Mouse (Mus musculus) liver, embryonic 15.5 days (tissue): ENCODE measurements around the gene Il16. TPM values are rescaled to one million over a fixed set of nuclear protein-coding genes. Genes with fewer than 3 reads are reported as not detected.

Experiments
- ATAC-seq: fragments of 200-750 bp; cut with Nextera tagmentation; 2 replicates; pipeline ENCODE4 v1.8.0; 2017; ENCODE audit warnings: moderate number of reproducible peaks, mild to moderate bottlenecking, moderate library complexity; ENCODE audit not compliant: insufficient read depth
- H3K27ac ChIP-seq: fragments of 300-500 bp; sonication (generic); replicated peaks from 2 replicates; pipeline ENCODE4 v1.5.1; 2015; ENCODE audit warnings: mild to moderate bottlenecking, inconsistent platforms
- H3K27me3 ChIP-seq: fragments of 300-500 bp; sonication (generic); 2 replicates; pipeline ENCODE4 v1.6.1; 2015; ENCODE audit warnings: mild to moderate bottlenecking, inconsistent platforms
- H3K36me3 ChIP-seq: fragments of 300-500 bp; sonication (generic); replicated peaks from 2 replicates; pipeline ENCODE4 v1.6.1; 2015; ENCODE audit warnings: moderate library complexity, mild to moderate bottlenecking, inconsistent platforms
- H3K4me1 ChIP-seq: fragments of 300-500 bp; sonication (generic); replicated peaks from 2 replicates; pipeline ENCODE4 v1.6.1; 2015; ENCODE audit warnings: inconsistent platforms
- H3K4me2 ChIP-seq: fragments of 300-500 bp; sonication (generic); 2 replicates; pipeline ENCODE4 v1.6.1; 2015; ENCODE audit warnings: moderate library complexity, mild to moderate bottlenecking, inconsistent platforms
- H3K4me3 ChIP-seq: fragments of 300-500 bp; sonication (generic); replicated peaks from 2 replicates; pipeline ENCODE4 v1.5.1; 2015; ENCODE audit warnings: mild to moderate bottlenecking, inconsistent platforms
- H3K9ac ChIP-seq: fragments of 300-500 bp; sonication (generic); 2 replicates; pipeline ENCODE4 v1.6.1; 2015; ENCODE audit warnings: moderate library complexity, mild to moderate bottlenecking, inconsistent platforms
- H3K9me3 ChIP-seq: fragments of 300-500 bp; sonication (generic); replicated peaks from 2 replicates; pipeline ENCODE4 v1.6.1; 2016; ENCODE audit warnings: inconsistent platforms
- WGBS: fragments of 180-500 bp; shearing (Covaris S2); methylation state at CpG from one replicate; pipeline ENCODE4 v1.1.7; 2015; ENCODE audit warnings: mixed read lengths; ENCODE audit not compliant: insufficient replicate concordance; 5-methylcytosine and 5-hydroxymethylcytosine counted together
- polyA plus RNA-seq: library from polyadenylated mRNA; unstranded; fragments of >200 nt; fragmentation: Nextera tagmentation; extraction: Ambion mirVana; gene quantifications from 2 replicates; pipeline ENCODE4 v1.2.1, GENCODE M21; 2015

The Il16 gene
- polyA plus RNA-seq, 1 experiment from 2014 or later, result 6.2 TPM

DNA sequence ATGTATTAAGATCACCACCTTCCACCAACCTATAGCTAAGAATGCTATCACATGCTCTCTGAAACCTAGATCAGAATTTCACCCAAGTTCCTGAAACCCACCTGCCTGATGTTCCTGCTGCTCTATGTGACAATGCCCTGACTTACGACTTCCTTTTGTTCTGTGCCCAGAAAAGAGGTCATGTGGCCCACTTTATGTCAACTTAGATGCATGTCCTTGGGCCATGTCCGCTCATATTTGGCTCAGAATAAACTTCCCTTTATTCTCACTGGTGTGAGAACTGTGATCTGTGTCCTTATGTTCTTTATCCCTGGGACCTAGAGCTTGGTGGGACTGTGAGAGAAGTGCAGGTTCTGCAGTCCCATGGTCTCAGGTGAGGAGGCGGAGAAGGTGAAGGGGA is 68.2 kb downstream of the Il16 start:
- Histone ChIP-seq H3K9me3 (no peaks in the 10 kb centered on the region), H3K27me3 (no peaks in the 10 kb centered on the region), H3K4me1 (no peaks in the 10 kb centered on the region), H3K4me3 (no peak overlapping the region), H3K27ac (no peak overlapping the region), H3K9ac (no peak overlapping the region), H3K4me2 (no peak overlapping the region), H3K36me3 (no peaks in the 10 kb centered on the region)
- WGBS, result 35% methylated on average over 3 of the region's 3 CpGs
- ATAC-seq, result no peak

- Histone ChIP-seq H3K36me3 (no peaks in the 10 kb centered on the region), H3K27me3 (no peaks in the 10 kb centered on the region), H3K4me2 (no peak overlapping the region), H3K4me3 (no peak overlapping the region), H3K27ac (no peak overlapping the region), H3K9ac (no peak overlapping the region), H3K9me3 (no peaks in the 10 kb centered on the region), H3K4me1 (no peaks in the 10 kb centered on the region)
- 18% methylated on average over 5 of the region's 5 CpGs for WGBS
- no peak for ATAC-seq
These were observed 69.8 kb downstream of the Il16 start for GRCm38 (mm10) chr7:83675545-83676254.

DNA sequence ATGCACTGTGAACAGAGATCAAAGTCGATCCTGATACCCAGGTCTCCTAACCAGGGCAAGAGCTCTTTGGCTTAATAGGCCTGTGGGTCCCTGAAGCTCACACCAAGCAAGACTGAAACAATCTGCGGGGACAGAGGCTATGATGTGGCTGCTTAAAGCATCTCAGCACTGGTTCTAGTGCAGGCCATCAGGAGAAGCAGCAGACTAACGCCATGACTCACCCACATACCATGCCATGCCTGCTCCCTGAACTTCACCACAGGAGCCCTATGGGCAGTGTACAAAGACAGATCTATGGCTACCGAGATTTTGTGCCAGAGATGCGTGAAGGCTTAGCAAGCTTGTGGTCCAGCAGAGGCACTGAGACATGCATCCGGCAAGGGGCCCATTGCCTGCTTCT is 74.0 kb downstream of the Il16 start:
- H3K4me2 ChIP-seq, result no peak overlapping the region
- peaks cover 9% of the 10 kb centered on the region for H3K4me1 ChIP-seq
- no peaks in the 10 kb centered on the region for H3K27me3 ChIP-seq
- no peaks in the 10 kb centered on the region for H3K9me3 ChIP-seq
- ATAC-seq, result no peak
- no peak overlapping the region for H3K9ac ChIP-seq
- 72% methylated on average over 6 of the region's 6 CpGs for WGBS
- H3K27ac ChIP-seq, result no peak overlapping the region
- H3K36me3 ChIP-seq, result no peaks in the 10 kb centered on the region
- H3K4me3 ChIP-seq, result no peak overlapping the region

DNA sequence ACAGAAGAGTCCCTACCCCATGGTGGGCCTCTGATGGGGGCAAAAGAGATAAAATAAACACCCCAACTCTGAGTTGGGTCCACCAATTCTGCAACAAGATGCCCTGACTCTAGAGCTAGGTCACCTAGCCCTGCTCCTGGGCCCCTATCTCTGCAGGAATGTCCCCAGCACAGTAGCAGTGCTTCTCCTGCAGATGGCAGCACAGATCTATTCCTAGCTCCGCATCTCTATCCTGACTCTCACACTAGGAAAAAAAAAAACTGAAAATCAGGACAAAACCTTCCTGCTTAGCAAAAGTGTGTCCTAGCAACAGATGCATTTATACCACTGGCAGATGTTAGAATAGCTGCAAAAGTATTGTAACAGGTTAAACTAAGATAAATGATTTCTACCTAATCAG is 76.8 kb downstream of the Il16 start:
- Histone ChIP-seq H3K9ac (no peak overlapping the region), H3K27me3 (no peaks in the 10 kb centered on the region), H3K4me1 (peaks cover 9% of the 10 kb centered on the region), H3K9me3 (no peaks in the 10 kb centered on the region), H3K27ac (no peak overlapping the region), H3K36me3 (no peaks in the 10 kb centered on the region), H3K4me3 (no peak overlapping the region), H3K4me2 (no peak overlapping the region)
- ATAC-seq, result no peak
- 38% methylated on average over 1 of the region's 1 CpGs for WGBS

DNA sequence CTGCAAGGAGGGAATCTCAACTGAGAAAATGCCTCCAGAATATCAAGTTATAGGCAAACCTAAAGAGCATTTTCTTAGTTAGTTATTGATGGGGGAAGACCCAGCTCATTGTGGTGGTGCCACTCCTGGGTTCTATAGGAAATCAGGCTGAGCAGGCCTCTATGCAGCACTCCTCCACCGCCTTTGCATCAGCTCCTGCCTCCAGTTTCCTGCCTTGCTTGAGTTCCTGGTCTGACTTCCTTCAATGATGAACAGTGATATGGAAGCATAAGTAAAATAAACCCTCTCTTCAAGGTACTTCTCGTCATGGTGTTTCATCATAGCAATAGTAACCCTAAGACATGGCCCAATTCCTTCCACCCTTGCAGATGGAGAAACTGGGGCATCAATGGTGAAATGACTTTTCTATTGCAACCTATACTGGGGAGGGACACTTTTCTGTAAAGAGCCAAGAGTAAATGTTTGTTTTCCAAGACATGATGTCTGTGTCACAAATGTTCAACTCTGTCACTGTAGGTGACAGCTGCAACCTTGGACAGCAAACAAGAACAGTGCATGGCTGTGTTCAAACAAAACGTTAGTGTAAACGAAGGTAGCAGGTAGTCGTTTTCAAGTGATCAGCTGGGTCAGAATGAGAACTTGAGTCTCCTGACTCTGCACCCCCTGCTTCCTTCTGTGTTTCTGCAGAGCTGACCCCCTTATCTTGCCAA is 77.4 kb downstream of the Il16 start:
- ATAC-seq, result 0 out of 2 replicates have a peak, but pooled peaks have one; percentile 15
- Histone ChIP-seq H3K27ac (no peak overlapping the region), H3K36me3 (no peaks in the 10 kb centered on the region), H3K4me2 (no peak overlapping the region), H3K9me3 (no peaks in the 10 kb centered on the region), H3K4me1 (peaks cover 9% of the 10 kb centered on the region), H3K9ac (no peak overlapping the region), H3K27me3 (no peaks in the 10 kb centered on the region), H3K4me3 (no peak overlapping the region)
- WGBS, result 62% methylated on average over 5 of the region's 5 CpGs

DNA sequence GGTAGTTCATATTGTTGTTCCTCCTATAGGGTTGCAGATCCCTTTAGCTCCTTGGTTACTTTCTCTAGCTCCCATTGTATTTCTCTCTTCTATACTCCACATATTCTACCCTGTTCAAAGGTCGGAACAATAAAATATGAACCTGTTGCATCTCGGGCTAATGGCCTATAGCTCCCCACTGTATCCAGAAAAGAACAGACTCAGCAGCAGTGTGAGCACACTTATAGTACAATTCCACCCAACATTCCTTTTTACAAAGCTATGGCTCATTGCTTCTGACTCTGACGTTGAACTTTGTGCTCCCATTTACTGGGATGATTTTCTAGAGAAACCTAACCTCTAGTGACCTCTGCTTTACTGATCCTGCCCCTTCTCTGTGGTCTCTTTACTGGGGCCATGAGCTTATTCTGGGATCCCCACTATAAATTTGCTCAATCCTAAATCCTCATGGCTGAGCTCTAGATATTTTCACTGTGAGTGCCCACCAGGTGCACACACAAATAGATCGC is 79.4 kb downstream of the Il16 start:
- no peak for ATAC-seq

DNA sequence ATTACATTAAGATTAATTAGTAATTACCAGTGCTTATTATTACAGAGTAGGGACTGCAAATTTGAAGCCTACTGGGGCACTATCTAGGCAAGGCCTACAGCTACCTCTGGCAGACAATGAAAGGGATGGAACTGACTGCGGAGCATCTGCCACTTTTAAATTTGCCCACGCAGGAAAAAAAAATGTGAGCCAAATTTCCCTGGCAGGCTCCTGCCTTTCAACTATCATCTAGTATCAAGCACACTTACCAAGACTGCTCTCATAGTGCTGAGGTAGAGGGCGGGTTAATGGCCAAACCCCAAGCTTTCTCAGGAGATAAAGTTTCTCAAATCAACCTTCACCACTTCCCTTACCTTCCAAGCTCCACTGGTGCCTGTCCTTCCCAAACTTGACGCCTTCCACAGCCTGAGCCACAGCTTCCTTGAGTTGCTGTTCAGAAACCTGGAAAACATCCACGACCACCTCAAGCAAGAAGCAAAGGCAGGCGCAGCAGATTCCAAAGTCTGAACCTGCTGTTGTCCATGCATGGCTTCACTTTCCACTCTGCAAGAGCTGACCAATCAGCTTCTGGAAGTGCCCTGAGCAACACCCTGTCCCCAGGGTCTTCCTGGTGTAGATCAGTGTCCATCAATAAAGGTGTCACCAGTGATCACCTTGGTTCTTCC is 82.7 kb downstream of the Il16 start:
- WGBS, result 62% methylated on average over 6 of the region's 6 CpGs
- H3K36me3 ChIP-seq, result no peaks in the 10 kb centered on the region
- H3K9ac ChIP-seq, result no peak overlapping the region
- ATAC-seq, result no peak
- H3K4me2 ChIP-seq, result no peak overlapping the region
- no peak overlapping the region for H3K4me3 ChIP-seq
- H3K27ac ChIP-seq, result no peak overlapping the region
- H3K9me3 ChIP-seq, result no peaks in the 10 kb centered on the region
- peaks cover under 1% of the 10 kb centered on the region; the same call in 1 of the 2 replicates for H3K4me1 ChIP-seq
- no peaks in the 10 kb centered on the region for H3K27me3 ChIP-seq

More for the DNA sequence above, 79.4 kb downstream of the Il16 start:
- Histone ChIP-seq H3K9ac (no peak overlapping the region), H3K4me3 (no peak overlapping the region), H3K4me2 (no peak overlapping the region), H3K9me3 (no peaks in the 10 kb centered on the region), H3K36me3 (no peaks in the 10 kb centered on the region), H3K27ac (no peak overlapping the region), H3K27me3 (no peaks in the 10 kb centered on the region), H3K4me1 (peaks cover 9% of the 10 kb centered on the region)
- 62% methylated on average over 4 of the region's 4 CpGs for WGBS

DNA sequence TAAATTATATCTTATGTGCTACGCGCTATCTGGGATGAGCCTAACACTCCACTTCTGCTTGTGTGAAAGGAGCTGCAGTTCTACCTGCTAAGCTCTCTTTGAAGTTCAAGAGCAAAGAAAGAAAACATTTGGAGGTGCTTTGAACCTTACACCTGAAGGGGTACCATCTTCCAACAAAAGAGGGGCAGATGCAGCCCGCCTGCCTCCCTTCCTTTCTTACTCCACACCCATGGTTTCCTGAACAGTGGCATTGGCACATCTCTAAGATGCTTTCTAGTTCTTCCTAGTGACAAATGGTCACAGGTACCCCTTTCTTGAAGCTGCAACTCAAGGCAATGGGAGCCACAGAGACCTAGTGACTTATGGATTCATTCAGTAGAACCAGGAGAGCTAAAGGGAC is 83.8 kb downstream of the Il16 start:
- Histone ChIP-seq H3K9ac (no peak overlapping the region), H3K36me3 (no peaks in the 10 kb centered on the region), H3K4me1 (no peaks in the 10 kb centered on the region), H3K9me3 (no peaks in the 10 kb centered on the region), H3K4me2 (no peak overlapping the region), H3K27ac (no peak overlapping the region), H3K4me3 (no peak overlapping the region), H3K27me3 (no peaks in the 10 kb centered on the region)
- WGBS, result 82% methylated on average over 3 of the region's 3 CpGs
- no peak for ATAC-seq

DNA sequence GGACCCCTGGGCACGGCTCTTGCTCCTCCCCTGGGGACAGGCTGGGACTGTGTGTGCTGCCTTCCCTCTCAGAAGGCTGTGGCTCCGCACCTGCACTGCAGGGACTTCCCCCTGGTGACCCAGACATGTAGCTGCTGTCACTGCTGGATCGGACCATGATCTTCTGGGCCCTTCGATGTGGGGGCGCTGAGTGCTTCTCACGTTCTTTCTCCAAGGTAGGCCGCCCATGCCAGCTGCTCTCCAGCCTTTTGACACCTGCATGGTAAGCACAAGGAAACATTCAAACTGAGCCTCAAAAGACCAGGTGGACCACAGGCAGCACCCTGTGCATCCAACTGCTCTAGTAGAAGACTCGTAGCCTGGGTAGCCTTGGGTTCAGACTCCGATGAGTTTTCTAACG is 84.5 kb downstream of the Il16 start:
- WGBS, result 72% methylated on average over 10 of the region's 10 CpGs
- no peak overlapping the region for H3K4me2 ChIP-seq
- no peak overlapping the region for H3K27ac ChIP-seq
- H3K9ac ChIP-seq, result no peak overlapping the region
- H3K4me1 ChIP-seq, result no peaks in the 10 kb centered on the region
- H3K9me3 ChIP-seq, result no peaks in the 10 kb centered on the region
- H3K4me3 ChIP-seq, result no peak overlapping the region
- H3K27me3 ChIP-seq, result no peaks in the 10 kb centered on the region
- no peak for ATAC-seq
- H3K36me3 ChIP-seq, result no peaks in the 10 kb centered on the region

DNA sequence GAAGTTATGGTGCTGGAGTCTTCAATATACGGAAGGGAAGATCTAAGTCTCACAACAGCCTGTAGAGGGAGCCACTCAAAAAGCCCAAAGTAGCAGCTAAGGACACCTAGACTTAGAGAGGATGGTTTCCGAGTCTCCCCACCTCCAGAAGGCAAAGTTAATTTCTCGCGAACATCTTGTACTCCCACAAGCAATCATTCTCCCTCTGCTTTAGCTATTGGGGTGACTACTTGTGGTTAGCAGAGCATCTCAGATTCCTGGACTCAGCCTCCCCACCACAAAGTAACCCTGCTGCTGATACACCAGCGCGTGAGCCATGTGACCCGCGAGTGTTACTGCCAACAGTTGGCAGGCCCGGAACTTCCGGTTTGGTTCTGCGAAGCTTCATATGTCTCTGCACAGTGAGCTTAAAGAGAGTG is 85.2 kb downstream of the Il16 start:
- Histone ChIP-seq H3K27ac (peak overlapping the region; percentile 54; the same call in 1 of the 2 replicates), H3K9me3 (no peaks in the 10 kb centered on the region), H3K27me3 (no peaks in the 10 kb centered on the region), H3K36me3 (no peaks in the 10 kb centered on the region), H3K9ac (no peak overlapping the region), H3K4me2 (no peak overlapping the region), H3K4me3 (no peak overlapping the region), H3K4me1 (no peaks in the 10 kb centered on the region)
- 82% methylated on average over 11 of the region's 11 CpGs for WGBS
- no peak for ATAC-seq
